Mouse (Mus musculus): ENCODE results near the gene Vps35l.

Gene Vps35l

DNA sequence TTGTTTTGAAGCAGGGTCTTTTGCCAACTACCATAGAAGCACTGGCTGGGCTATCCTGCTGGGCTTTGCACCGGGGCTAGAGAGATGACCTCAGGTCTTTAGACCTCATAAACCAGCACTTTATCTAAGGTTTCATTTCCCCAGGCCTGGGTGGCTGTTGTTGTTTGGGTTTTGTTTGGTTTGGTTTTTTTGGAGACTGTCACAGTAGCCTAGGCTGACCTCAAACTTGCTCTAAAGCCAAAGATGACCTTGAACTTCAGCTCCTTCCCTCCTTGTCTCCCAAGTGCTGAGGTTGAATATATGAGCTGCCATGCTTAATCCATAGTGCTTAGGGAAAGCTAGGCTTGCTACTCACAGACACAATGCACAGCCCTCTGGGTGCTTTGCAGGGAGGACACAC lies 79.6 kb downstream of the Vps35l start:
- DNase-seq (ENCODE audit: low spot score): no peak

DNA sequence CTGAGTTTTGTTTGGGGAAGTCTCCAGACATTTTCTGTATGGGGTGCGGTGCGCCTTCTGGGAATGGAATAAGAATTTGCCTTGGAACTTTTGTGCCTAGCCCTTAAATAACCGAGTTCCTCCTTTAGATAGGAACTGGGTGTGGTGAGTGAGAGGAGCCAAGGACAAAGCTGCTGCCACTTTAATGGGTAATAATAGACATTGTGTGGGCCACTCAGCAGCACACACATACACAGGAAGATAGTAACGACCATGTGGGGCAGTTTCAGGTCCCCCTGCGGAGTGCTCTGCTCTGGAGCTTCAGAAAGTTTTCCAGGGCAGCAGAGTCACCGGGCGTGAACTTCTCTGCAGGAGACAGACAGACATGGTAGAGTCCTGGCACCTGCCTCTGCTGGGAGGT lies 81.3 kb downstream of the Vps35l start:
- no peak for DNase-seq (ENCODE audit: low spot score)

DNA sequence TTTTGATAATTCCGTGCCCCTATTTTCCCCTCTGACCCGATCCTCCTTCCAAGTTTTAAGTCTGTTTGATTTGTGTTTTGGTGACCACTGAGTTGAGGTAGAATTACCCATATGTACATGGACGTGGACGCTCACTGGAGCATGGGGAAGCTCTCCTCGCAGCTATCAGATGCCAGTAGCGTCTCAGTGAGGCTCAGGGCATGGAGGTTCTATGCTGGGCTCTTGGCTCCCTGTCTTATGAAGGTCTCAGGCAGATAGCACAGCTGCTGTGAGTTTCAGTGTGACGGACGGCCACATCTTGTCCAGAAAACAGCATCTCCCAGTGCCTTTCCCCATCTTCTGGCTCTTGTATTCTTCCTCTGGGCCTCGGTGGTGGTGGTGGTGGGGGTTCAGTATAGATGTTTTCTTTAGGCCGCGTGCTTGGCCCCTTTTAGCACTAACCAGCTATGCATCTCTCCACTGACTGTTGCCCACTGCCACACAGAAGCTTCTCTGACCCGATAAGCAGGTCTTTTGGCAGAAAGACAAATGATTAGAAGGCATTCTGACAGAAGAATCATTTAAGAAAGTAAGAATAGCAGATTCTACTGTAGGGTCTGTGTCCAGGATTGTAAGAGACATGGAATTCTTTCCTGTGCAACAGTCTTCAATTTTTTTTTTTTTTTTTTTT lies 82.0 kb downstream of the Vps35l start:
- no peak for DNase-seq (ENCODE audit: low spot score)

- DNase-seq (ENCODE audit: low spot score): no peak
Measured at GRCm38 (mm10) chr7:118824451-118824850, 84.4 kb downstream of the Vps35l start.

- peak; percentile 14 for DNase-seq (ENCODE audit: low spot score)
Measured at GRCm38 (mm10) chr7:118827975-118828416, 88.0 kb downstream of the Vps35l start.

- DNase-seq (ENCODE audit: low spot score): no peak
Measured at GRCm38 (mm10) chr7:118837901-118838300, 97.9 kb downstream of the Vps35l start.

GRCm38 (mm10) chr7:118841030-118841745 lies 101.2 kb downstream of the Vps35l start:
- DNase-seq (ENCODE audit: low spot score): no peak

DNA sequence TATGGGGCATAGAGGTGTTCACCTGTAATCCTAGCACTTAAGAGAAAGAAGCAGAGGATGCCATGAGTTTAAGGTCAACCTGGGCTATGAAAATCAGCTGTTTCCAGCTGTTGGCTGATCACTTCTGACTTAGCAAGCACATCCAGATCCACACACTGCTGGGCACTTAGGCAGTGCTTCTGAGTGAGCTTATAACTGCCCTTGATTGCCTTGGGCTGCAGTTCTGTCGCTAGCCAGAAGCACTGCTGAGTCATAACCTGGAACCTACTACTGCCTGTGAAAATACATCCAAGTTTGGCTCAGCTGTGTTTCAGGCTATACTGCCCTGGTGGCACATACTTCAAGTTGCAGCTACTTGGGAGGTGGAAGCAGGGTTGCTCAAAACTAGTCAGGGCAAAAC lies 101.8 kb downstream of the Vps35l start:
- no peak for DNase-seq (ENCODE audit: low spot score)

DNA sequence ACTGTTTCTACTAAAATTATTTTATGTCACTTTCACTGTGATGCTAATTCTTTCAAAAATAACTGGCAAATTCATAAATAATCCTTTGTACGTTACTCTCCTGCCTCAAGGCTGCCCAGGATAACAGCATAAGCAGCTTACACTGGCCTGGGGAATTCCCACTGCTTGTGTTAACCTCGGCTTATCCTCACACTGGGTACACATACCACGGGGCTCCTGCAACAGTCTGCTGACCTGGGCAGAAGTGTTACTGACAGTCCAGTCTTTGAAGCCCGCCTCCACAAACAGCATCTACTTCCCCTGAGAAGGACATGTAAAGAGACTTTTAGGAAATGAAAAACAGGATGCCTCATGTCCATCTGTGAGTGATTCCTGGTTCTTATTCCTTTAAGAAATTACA lies 102.9 kb downstream of the Vps35l start:
- DNase-seq (ENCODE audit: low spot score): no peak

DNA sequence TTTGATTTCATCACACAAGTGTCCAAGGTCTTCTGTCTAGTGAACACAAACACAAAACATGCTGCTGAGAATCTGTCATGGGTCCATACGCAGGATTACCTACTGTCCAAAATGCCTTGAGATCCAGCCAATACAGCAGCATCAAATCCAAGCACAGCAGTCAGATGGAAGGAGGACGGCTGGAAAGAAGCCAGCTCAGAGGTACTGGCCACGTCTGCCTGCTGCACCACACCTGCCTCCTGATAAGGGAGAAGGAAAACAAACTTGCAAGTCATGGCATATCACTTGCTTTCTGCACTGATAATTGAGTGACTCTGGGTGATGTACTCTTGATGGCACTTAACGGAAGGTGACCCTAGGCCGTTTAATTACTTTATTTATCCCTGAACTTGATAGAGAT lies 105.1 kb downstream of the Vps35l start:
- DNase-seq (ENCODE audit: low spot score): no peak

- DNase-seq (ENCODE audit: low spot score): no peak
Measured at GRCm38 (mm10) chr7:118846329-118846728, 106.3 kb downstream of the Vps35l start.

- no peak for DNase-seq (ENCODE audit: low spot score)
Measured at GRCm38 (mm10) chr7:118848796-118849195, 108.8 kb downstream of the Vps35l start.

GRCm38 (mm10) chr7:118849543-118850250 lies 109.7 kb downstream of the Vps35l start:
- no peak for DNase-seq (ENCODE audit: low spot score)

DNA sequence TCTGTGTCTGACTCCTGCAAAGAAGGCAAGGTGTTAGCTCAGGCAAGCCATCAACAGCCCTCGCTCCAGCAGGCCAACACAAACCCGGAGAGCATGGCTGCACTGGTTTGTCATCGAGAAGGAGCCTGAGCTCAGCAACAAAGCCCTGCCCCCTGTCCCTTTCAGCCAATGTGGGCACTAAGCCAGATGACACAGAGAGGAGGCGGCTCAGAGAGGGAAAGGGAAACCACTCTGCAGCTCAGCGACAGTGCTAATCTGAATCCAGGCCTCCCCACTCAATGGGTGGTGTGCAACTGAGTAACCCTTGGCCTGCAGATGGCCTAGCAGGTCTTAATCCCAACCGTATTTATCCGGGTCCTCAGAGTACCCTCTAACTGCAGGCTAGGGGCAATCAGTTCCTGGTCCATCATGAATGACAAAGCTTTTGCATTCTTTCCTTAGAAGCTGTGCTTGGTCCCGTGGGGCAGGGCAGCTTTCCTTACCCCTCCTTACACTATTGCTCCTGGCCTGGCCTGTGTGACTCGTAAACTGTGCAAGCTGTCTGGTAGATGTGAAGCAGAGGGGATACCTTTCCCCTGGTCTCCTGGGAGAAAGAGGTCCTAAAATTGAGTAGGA lies 110.8 kb downstream of the Vps35l start:
- DNase-seq (ENCODE audit: low spot score): no peak

GRCm38 (mm10) chr7:118851571-118851970 lies 111.5 kb downstream of the Vps35l start:
- DNase-seq (ENCODE audit: low spot score): no peak

DNA sequence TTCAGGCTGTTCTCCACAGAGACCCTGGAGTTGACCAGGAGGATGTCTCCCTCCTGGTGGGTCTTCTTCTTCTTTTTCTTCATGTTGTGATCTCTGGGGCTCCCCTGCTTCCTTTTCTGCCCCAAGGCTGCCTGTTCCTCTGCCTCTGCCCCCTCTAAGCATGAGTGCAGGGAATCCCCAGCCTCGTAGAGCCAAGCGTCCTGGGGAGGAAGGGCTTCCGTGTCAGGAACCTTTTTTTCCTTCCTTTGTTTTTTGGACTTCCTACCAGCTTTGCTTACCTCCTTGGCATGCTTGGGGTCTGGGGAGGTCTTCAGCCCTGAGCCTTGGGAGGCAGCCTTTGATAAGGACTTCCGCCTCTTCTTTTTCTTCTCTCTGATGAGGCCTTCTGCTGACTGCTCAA lies 112.6 kb downstream of the Vps35l start:
- no peak for DNase-seq (ENCODE audit: low spot score)

- peak; percentile 15 for DNase-seq (ENCODE audit: low spot score)
Measured at GRCm38 (mm10) chr7:118854606-118855005, 114.6 kb downstream of the Vps35l start.

- DNase-seq (ENCODE audit: low spot score): peak; percentile 85
Measured at GRCm38 (mm10) chr7:118855171-118855876, 115.3 kb downstream of the Vps35l start, which contains the start of gene Iqck. TSS of gene Iqck (plus strand) at chr7:118855752.

- DNase-seq (ENCODE audit: low spot score): no peak
Measured at GRCm38 (mm10) chr7:118855877-118856304, 115.9 kb downstream of the Vps35l start, which contains the start of gene Knop1. TSS of gene Knop1 (minus strand) at chr7:118856254.

- no peak for DNase-seq (ENCODE audit: low spot score)
Measured at GRCm38 (mm10) chr7:118858640-118859039, 118.6 kb downstream of the Vps35l start.

- no peak for DNase-seq (ENCODE audit: low spot score)
Measured at GRCm38 (mm10) chr7:118865362-118865761, 125.3 kb downstream of the Vps35l start.

Data from c-Kit-positive CD71-positive TER-119-positive erythroid progenitor cells, embryonic 14.5 days (primary cell).